Mouse (Mus musculus): ENCODE measurements around the gene Stac3. TPM values are rescaled to one million over a fixed set of nuclear protein-coding genes. Genes with fewer than 3 reads are reported as not detected.

The Stac3 gene
- polyA plus RNA-seq, 1 experiment: 3.9 TPM

- DNase-seq: peak; percentile 87
- peaks cover 1% of the 10 kb centered on the region; the same call in 1 of the 2 replicates for H3K27me3 ChIP-seq (ENCODE audit: control insufficient read depth, insufficient read depth, low read length)
- peaks cover 31% of the 10 kb centered on the region for H3K4me1 ChIP-seq (replicated peaks; ENCODE audit: control insufficient read depth, insufficient read depth, low read length)
- no peak overlapping the region for H3K27ac ChIP-seq (ENCODE audit: control insufficient read depth, insufficient read depth, low read length)
- no peaks in the 10 kb centered on the region for H3K36me3 ChIP-seq (ENCODE audit: control insufficient read depth, insufficient read depth, low read length)
- WGBS: 6% methylated on average over 15 of the region's 15 CpGs
- peak; percentile 88 for TF ChIP-seq CTCF (IDR thresholded peaks at IDR 0.05; ENCODE audit: borderline replicate concordance, control insufficient read depth, extremely low read depth, insufficient read depth, low read length, poor library complexity)
- TF ChIP-seq POLR2A (IDR thresholded peaks at IDR 0.05; ENCODE audit: control insufficient read depth, extremely low read depth, insufficient read depth, low read length, poor library complexity): no peak
- H3K4me3 ChIP-seq (ENCODE audit: control insufficient read depth, insufficient read depth, low read length): no peak overlapping the region
Observed at GRCm38 (mm10) chr10:127508239-127508638, 6.8 kb downstream of the Stac3 start.

GRCm38 (mm10) chr10:127509051-127509836, 7.8 kb downstream of the Stac3 start:
- 3% methylated on average over 35 of the region's 35 CpGs for WGBS

DNA sequence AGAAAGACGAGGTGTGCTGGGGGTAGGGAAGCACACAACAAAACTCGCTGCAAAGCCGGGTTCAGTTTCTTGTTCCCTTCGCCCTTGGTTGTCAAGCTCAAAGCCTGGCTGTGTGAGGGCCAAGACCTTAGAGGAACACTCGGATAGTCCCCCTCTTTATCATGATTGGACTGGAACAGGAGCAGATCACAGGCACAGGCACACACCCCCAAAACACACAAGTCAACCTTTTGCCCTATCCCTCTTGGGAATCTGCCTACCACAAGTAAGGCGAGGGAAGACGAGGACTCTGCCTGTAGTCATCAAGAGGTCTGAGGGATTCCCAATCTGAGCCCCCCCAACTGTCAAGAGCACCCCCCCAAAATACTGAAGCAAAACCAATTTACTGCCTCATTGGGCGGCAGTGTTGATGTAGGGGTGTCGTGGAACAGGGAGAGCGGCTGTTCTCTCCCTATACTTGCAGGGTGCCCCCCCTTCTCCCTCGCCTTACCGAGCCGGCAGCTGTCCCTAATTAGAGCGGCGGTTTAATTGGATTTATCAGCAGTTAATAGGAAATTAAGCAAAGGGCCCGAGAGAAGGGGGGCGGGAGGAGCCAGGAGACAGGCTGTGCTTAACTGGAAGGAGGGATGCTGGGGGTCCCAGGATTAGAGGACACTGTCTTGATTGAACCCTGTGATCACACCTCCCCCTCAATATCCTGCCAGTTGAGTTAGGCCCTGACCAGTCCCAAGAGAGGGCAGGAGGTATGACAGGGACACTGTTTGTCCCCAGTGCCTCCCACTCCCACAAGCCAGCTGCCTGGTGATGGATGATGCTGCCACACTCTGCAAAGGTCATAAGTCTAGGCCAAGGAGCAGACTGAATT, 8.6 kb downstream of the Stac3 start:
- DNase-seq: no peak
- WGBS: 59% methylated on average over 17 of the region's 17 CpGs
- H3K36me3 ChIP-seq (ENCODE audit: control insufficient read depth, insufficient read depth, low read length): no peaks in the 10 kb centered on the region
- peaks cover 38% of the 10 kb centered on the region for H3K4me1 ChIP-seq (replicated peaks; ENCODE audit: control insufficient read depth, insufficient read depth, low read length)
- no peak overlapping the region for H3K4me3 ChIP-seq (ENCODE audit: control insufficient read depth, insufficient read depth, low read length)
- no peak overlapping the region for H3K27ac ChIP-seq (ENCODE audit: control insufficient read depth, insufficient read depth, low read length)
- H3K27me3 ChIP-seq (ENCODE audit: control insufficient read depth, insufficient read depth, low read length): peaks cover 5% of the 10 kb centered on the region; the same call in 1 of the 2 replicates
- TF ChIP-seq CTCF (IDR thresholded peaks at IDR 0.05; ENCODE audit: borderline replicate concordance, control insufficient read depth, extremely low read depth, insufficient read depth, low read length, poor library complexity): no peak
- TF ChIP-seq POLR2A (IDR thresholded peaks at IDR 0.05; ENCODE audit: control insufficient read depth, extremely low read depth, insufficient read depth, low read length, poor library complexity): no peak

More at GRCm38 (mm10) chr10:127509051-127509836, 7.8 kb downstream of the Stac3 start:
- Histone ChIP-seq H3K27ac (ENCODE audit: control insufficient read depth, insufficient read depth, low read length) (no peak overlapping the region), H3K4me1 (replicated peaks; ENCODE audit: control insufficient read depth, insufficient read depth, low read length) (peaks cover 38% of the 10 kb centered on the region), H3K4me3 (ENCODE audit: control insufficient read depth, insufficient read depth, low read length) (no peak overlapping the region), H3K27me3 (ENCODE audit: control insufficient read depth, insufficient read depth, low read length) (peaks cover 5% of the 10 kb centered on the region; the same call in 1 of the 2 replicates), H3K36me3 (ENCODE audit: control insufficient read depth, insufficient read depth, low read length) (no peaks in the 10 kb centered on the region)
- DNase-seq: peak; percentile 90
- TF ChIP-seq CTCF (IDR thresholded peaks at IDR 0.05; ENCODE audit: borderline replicate concordance, control insufficient read depth, extremely low read depth, insufficient read depth, low read length, poor library complexity) (peak; percentile 82; the same call in 1 of the 2 replicates), POLR2A (IDR thresholded peaks at IDR 0.05; ENCODE audit: control insufficient read depth, extremely low read depth, insufficient read depth, low read length, poor library complexity) (no peak)

DNA sequence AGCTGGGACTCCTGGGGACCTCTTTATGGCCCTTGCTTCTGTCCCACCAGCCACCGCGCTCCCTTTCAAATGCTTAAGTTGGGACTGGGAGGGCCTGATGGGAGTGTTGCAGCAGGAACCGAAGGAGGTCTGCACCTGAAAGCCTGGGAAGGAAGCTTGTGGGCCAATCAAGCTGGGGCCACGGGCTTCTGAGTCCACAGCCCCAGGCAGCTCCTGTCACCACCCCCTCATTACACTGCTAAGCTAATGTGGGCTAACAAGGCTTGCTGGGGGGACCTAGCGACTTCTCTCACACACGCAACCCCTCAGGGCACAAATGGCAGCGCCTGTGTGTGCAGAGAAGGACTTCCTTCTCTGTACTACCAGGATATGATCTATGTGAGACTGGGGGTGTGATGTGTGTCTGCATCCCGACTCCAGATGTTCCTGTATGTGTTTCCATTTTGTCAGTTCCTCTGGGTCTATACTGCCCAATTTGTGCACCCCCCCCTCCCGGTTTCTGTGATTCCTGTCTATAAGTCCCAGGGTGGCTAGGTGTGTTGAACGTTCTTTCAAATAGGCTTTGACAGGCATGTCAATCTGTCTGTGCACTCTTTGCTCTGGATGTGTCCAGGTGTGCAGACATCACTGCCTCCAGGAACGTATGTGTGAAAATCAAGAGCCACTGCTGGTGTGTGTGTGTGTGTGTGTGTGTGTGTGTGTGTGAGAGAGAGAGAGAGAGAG, 9.6 kb downstream of the Stac3 start:
- H3K27me3 ChIP-seq (ENCODE audit: control insufficient read depth, insufficient read depth, low read length): peaks cover 5% of the 10 kb centered on the region; the same call in 1 of the 2 replicates
- peak overlapping the region; percentile 44; the same call in 1 of the 2 replicates for H3K4me3 ChIP-seq (ENCODE audit: control insufficient read depth, insufficient read depth, low read length)
- H3K4me1 ChIP-seq (replicated peaks; ENCODE audit: control insufficient read depth, insufficient read depth, low read length): peaks cover 38% of the 10 kb centered on the region
- TF ChIP-seq CTCF (IDR thresholded peaks at IDR 0.05; ENCODE audit: borderline replicate concordance, control insufficient read depth, extremely low read depth, insufficient read depth, low read length, poor library complexity): no peak
- TF ChIP-seq POLR2A (IDR thresholded peaks at IDR 0.05; ENCODE audit: control insufficient read depth, extremely low read depth, insufficient read depth, low read length, poor library complexity): no peak
- H3K36me3 ChIP-seq (ENCODE audit: control insufficient read depth, insufficient read depth, low read length): no peaks in the 10 kb centered on the region
- no peak for DNase-seq
- H3K27ac ChIP-seq (ENCODE audit: control insufficient read depth, insufficient read depth, low read length): no peak overlapping the region
- 21% methylated on average over 11 of the region's 11 CpGs for WGBS

GRCm38 (mm10) chr10:127511634-127512306, 10.3 kb downstream of the Stac3 start:
- 0% methylated on average over 46 of the region's 46 CpGs for WGBS
- H3K36me3 ChIP-seq (ENCODE audit: control insufficient read depth, insufficient read depth, low read length): no peaks in the 10 kb centered on the region
- peak; percentile 65 for DNase-seq
- peak overlapping the region; percentile 44 for H3K4me3 ChIP-seq (ENCODE audit: control insufficient read depth, insufficient read depth, low read length)
- peaks cover 38% of the 10 kb centered on the region for H3K4me1 ChIP-seq (replicated peaks; ENCODE audit: control insufficient read depth, insufficient read depth, low read length)
- TF ChIP-seq POLR2A (IDR thresholded peaks at IDR 0.05; ENCODE audit: control insufficient read depth, extremely low read depth, insufficient read depth, low read length, poor library complexity): no peak
- TF ChIP-seq CTCF (IDR thresholded peaks at IDR 0.05; ENCODE audit: borderline replicate concordance, control insufficient read depth, extremely low read depth, insufficient read depth, low read length, poor library complexity): no peak
- peaks cover 5% of the 10 kb centered on the region; the same call in 1 of the 2 replicates for H3K27me3 ChIP-seq (ENCODE audit: control insufficient read depth, insufficient read depth, low read length)
- no peak overlapping the region for H3K27ac ChIP-seq (ENCODE audit: control insufficient read depth, insufficient read depth, low read length)
